Mouse (Mus musculus): ENCODE results near the gene Ncf2.

DNA sequence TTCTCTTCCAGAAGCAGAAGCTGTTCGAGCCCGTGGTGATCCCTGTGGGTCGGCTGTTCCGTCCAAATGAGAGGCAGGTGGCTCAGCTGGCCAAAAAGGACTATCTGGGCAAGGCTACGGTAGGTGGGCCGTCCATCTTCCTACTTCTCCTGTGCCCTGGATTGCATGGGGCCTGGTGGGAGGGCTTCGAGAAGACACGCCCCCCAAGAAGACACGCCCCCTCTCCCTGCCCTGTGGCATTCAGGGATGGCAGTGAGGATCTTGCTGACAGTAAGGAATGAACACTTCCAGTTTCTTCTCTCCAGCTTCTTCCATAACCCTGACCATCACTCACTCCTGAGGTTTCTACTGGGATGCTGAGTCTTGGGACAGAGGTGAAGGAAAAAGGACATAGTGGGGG lies 24.2 kb downstream of the Ncf2 start:
- no peak for TF ChIP-seq CTCF (IDR thresholded peaks at IDR 0.05; ENCODE audit: extremely low read depth, insufficient read depth, insufficient read length, insufficient replicate concordance)
- no peak for TF ChIP-seq POLR2A (IDR thresholded peaks at IDR 0.05; ENCODE audit: low read depth, low read length)
